Mouse (Mus musculus) gastrocnemius, postnatal 14 days (tissue): ENCODE measurements around the gene Spata2l. TPM values are rescaled to one million over a fixed set of nuclear protein-coding genes. Genes with fewer than 3 reads are reported as not detected.
A peak's percentile ranks its signal among the peaks of the same experiment; 100 is the strongest.
"Not testable (repeated sequence)": the region's sequence is repeated elsewhere in the genome, so short reads cannot be mapped to it uniquely, and the experiment has no call there.

ENCODE experiments used
- DNase-seq: peaks from one replicate; pipeline ENCODE4 v3.0.0; 2021; ENCODE audit warnings: mixed read lengths
- intact Hi-C: fragments of 180-260 bp; cut with DNase I; formaldehyde crosslinking; loops from one replicate; pipeline ENCODE4 v1.15.1; 2025; ENCODE audit warnings: low total_unique reads
- long read RNA-seq, 2 experiments: library from polyadenylated mRNA; stranded (forward); transcript quantifications; one replicate each; pipeline ENCODE4 v2.0.0; 2021
- total RNA-seq, 2 experiments: library from RNA; stranded (reverse); gene quantifications; 2 replicates each; pipeline ENCODE4 v1.2.3; 2021

The Spata2l gene
- total RNA-seq: 1 to 10 TPM in 1 of 2 experiments, under 1 TPM in 1; 0.86 to 1.4 TPM
- long read RNA-seq, experiment 1, partial matches to known transcripts: 0 of 3 reads
- long read RNA-seq, experiment 1, other reads (novel, unspliced or antisense): 0 of 3 reads
- long read RNA-seq, experiment 2, partial matches to known transcripts: 0 of 5 reads
- long read RNA-seq, experiment 2, other reads (novel, unspliced or antisense): 3 of 5 reads

DNA sequence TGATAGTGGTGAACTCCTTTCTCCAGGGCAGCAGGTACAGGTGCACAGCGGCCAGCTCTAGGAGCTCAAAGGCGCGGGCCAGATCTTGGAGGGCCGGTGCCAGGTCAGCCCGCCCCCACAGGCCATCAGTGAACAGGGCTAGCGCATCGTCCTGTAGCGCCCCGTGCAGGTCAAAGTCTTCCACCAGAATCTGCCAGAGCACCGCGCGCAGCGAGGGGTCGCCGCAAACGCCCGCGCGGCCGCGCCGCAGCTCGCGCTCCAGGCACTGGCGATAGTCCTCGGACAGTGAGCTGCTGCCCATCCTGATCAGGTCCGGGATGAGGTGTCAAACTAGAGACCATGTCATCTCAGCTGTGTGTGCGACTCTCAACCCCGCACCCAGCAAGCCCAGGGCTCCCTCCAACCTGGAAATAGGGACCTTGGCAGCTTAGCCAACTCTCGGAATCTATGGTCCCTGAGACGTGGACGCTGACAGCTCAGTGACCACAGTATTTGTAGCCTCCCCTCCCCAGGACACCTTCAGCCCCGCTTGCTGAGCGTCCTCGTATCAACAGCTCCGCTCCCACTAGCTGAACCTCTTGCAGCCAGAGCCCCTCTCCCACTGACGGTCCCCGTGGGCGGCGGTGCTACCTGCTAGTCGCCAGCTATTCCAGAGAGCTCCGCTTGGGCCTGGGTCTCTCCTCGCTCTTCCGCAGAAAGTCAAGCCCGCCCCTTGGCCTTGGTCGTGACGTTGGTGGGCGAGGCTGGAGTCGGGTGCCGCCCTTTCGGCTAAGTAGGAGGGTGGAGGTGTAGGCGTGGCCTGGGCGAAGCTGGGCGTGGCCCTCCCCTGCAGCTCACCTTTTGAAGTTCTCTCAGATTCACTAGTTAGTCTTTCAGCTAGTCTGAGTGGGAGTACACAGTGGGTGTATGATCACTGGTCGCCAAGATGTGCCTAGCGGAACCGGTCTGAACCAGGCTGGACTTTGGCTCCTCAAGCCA, at the start of gene Spata2l:
TSS of gene Spata2l (minus strand) at position 714 of the 978 bp plus-strand sequence.
- peak; percentile 81 for DNase-seq
- intact Hi-C loops: no loop called here

DNA sequence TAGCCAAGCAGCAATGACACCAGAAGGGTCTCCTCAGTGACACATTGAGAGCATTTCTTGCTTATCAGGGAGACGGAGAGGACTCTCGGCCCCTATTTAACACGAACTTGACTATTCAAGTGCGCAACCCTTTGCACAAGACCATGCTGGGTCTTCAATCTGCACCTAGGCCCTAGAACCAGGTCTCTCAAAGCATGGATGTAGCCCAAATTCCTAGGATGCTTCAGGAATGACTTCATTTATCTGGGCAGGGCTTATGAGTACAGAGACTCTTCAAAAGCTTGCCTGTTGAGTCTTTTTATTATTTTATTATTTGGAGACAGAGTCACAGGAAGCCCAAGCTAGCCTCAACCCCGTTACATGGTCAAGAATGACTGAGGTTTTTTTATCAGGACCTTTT, 48.5 kb upstream of the Spata2l start:
- intact Hi-C loops: no loop called here
- DNase-seq: no peak

DNA sequence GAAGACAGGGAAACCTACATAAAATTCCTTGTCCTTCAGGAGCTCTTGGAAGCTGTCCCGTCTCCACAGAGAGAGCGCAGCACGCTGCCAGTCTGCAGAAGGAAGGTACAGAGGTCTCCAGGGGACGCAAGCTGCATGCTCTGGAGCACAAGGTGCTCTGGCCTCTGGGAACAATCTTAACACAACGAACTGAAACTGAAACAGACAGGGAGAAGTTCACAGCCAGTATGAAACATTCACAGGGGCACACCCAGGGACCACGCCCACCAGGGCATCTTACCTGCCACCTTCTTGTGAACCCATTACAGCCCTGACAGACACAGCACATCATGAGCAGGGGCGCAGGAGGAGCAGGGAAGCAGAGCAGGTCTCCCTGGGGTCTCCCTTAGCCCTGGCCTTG, 48.0 kb upstream of the Spata2l start:
- intact Hi-C loops: no loop called here
- DNase-seq: no peak

- DNase-seq, intact Hi-C loops: not testable (repeated sequence)
These were observed 47.0 kb upstream of the Spata2l start for GRCm38 (mm10) chr8:123282994-123283393.

DNA sequence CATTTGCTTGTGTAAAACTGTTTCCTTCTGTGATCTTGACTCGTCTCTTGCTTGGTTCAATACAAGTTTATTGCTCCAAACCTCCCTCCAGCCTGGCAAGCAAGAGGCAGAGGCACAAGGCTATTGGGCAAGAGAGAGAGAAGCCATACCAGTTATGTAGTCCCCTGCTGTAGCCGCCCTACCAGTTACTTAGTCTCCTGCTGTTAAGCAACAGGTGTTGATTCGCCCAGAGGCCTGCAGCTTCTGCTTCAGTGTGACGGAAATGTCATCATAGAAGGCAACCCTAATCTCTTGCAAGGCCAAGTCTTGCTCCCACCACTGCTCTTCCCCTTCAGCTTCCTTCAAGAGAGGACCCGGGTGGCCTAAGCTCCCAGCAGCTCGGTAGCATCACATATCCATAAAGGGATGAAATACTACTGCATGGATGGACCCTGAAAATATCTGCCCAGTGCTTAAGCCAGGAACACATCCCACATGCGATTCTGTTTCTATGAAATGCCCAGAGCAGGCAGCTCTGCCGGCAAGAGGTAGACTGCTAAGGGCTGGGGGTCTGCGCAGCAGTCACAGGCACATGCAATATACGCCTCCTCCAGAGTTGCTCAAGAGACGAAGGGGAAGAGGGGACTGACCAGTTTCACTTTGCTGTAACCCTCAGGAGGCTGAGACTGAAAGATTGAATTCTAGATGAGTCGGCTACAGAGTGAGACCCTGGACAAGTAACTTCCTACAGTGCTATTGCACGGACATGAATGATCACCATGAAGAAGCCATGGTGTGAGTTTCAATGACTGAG, 44.5 kb upstream of the Spata2l start:
- intact Hi-C loops: no loop called here
- DNase-seq: no peak

DNA sequence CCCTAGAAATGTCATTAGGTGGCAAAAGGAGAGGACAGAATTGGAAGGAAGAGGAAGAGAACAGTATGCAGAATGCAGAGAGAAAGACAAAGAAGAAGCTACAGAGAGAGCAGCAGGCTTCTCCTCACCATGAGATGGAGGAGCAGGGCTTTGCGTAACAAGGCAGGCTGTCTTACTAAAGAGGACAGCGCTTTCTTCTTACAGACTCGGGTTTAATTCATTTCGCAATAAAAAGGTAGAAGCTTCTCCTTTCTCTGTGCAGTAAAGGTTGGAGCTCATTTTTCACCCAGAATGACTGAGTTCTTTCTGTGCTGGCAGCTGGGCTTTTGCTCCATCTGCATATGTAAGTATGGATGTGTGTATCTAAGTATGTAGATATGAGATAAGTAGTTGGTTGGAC, 43.8 kb upstream of the Spata2l start:
- DNase-seq: no peak
- intact Hi-C loops: no loop called here

GRCm38 (mm10) chr8:123278445-123278844, 42.4 kb upstream of the Spata2l start:
- intact Hi-C loops: no loop called here
- DNase-seq: no peak

- DNase-seq: no peak
- intact Hi-C loops: no loop called here
These were observed 39.1 kb upstream of the Spata2l start for GRCm38 (mm10) chr8:123275096-123275495.

- intact Hi-C loops: no loop called here
- DNase-seq: no peak
These were observed 38.4 kb upstream of the Spata2l start for GRCm38 (mm10) chr8:123274447-123274846.

DNA sequence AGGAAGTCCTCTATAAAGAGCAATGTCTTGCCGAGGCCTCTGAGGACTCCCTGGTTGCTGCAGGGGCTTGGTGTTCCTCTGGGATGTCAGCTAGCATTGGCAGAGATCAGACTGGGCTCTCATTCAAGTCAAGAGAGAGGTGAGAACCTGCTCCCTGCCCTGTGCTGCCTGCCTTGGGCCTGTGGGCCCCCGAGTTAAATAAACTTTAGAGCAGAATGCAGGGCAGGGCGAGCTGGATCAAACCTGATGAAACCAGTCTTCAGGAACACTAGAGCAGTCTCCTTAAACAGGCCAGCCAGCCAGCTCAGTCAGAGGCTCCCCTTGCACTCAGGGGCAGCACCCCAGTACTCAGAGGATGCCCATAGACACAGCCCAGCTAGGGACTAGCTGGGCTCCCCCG, 35.9 kb upstream of the Spata2l start:
- intact Hi-C loops: no loop called here
- no peak for DNase-seq

GRCm38 (mm10) chr8:123271147-123271546, 35.1 kb upstream of the Spata2l start:
- intact Hi-C loops: no loop called here
- peak; percentile 38 for DNase-seq

DNA sequence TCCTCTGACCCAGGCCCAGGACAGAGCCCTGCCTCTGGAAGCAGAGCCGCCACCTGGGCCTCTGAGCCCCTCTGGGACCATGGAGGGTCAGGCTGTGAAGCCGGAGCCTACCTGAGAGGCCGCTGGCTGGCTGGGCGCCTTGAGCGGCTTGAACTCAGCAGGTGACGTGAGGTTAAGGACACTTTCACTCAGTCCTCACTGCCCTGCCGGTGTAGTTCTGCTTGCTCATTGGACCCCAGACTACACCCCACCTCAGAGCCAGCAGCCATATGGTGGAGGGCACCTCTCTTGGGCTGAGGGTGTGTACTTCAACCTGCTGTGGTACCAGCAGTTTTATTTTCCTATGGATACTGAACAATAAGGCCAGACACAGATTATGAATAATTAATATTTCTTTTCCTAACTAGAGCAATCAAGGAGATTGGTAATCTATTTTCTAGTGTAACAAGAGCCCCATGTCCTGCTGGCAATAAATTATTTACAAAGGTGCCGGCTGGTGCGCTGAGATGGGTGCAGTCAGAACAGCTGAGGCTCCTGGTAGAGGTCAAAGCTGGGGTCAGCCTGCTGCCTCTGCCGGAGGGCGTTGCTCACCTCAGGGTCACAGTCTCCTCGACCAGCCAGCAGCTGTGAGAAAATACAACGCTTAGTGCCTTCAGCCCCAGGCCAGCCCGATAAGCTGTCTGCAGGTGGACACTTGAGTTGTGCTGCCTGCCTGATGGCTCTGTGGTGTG, 32.1 kb upstream of the Spata2l start:
- DNase-seq: no peak
- intact Hi-C loops: no loop called here

GRCm38 (mm10) chr8:123257593-123257992, 21.6 kb upstream of the Spata2l start:
- DNase-seq, intact Hi-C loops: not testable (repeated sequence)

- no peak for DNase-seq
- intact Hi-C loops: no loop called here
These were observed 21.1 kb upstream of the Spata2l start for GRCm38 (mm10) chr8:123257114-123257513.

DNA sequence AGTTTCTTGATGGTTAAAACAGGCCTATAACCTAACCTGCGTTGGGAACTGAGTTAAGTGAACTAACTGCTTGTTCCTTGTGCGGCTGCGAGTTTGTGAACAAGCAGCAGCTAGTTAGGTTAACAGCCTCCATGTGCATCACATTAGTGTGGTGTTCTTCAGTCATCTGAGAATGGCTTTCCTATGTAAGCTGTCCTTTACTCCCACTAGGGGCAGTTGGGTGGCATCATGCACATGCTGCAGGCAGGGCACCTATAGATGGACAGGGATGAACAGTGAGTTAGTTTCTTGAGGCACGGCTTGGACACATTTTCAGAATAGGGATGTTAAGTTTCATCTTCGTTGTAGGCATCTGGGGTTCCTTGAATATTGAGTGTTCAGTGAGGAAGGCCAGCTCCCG, 19.1 kb upstream of the Spata2l start:
- intact Hi-C loops: no loop called here

DNA sequence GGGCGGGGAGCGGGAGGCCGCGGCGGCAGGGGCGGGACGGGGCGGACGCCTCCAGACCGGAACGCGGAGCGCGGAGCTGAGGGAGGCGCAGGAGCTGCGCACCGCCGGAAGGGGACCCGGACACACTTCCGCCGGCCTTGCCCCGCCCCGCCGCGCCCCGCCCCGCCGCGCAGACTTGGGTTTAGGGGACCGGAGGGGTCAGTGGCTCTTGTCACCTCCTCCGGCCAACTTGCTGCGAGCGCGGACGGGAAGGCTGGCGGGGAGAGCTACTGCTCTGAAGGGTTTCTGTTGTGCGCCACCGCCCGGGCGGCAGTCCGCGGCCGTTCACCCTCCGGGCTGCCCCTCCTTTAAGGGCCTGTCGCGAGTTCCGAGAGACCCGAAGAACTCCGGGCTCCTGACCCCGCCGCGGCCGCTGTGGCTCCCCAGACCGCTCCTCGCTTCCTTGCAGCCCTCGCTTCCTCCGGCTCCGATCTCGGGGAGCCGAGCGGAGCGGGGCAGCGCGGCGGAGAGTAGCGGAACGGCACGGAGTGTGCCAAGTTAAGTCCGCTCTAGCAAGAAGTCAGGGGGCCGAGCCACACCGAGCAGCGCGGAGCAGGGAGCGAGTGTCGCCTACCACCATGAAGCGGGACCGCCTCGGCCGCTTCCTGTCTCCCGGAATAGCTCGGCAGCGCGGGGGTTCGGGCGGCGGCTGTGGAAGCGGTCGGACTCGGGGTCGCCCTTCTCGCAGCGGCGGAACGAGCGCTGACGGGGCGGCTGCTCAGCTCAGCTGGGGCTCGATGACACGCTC, 18.3 kb upstream of the Spata2l start, which contains the start of the genes Zfp276 and Vps9d1:
TSS of gene Zfp276 (plus strand) at position 97 of the 787 bp plus-strand sequence.
TSS of gene Vps9d1 (minus strand) at position 250 of the 787 bp plus-strand sequence.
- intact Hi-C loops: no loop called here

More for the DNA sequence above, 19.1 kb upstream of the Spata2l start:
- DNase-seq: no peak

GRCm38 (mm10) chr8:123253451-123254098, 17.5 kb upstream of the Spata2l start:
- intact Hi-C loops: no loop called here
- no peak for DNase-seq

More for the DNA sequence above, 18.3 kb upstream of the Spata2l start, which contains the start of the genes Zfp276 and Vps9d1:
- peak; percentile 88 for DNase-seq

GRCm38 (mm10) chr8:123252925-123253324, 16.9 kb upstream of the Spata2l start:
- intact Hi-C loops: no loop called here
- DNase-seq: no peak
